Comparison of ENCODE assay signal across 8 mouse cellular contexts in the genomic region with DNA sequence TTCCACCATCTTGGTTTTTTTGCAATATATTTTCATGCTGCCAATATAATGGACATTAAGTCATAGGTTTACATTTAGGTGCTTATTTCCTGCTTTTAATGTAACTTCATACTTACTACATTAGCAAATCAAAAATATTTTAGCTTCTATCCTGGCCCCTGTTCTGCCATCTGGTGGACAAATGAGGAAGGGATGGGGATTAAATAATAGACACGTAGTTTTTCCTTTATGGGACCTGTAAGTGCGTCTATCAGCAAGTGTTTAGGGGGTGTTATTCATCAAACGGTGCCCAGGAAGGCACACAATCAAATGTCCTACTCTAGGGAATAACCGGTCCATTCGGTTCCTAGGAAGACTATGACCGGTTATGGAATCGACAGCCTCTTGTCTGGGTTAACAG.
DNase-seq lines count a peak whose midpoint lies in the region; TF ChIP-seq lines count a peak whose summit lies in the region.

No protein-coding gene starts in this region.

- H3K9ac ChIP-seq in MEL (ENCODE audit: control insufficient read depth, low read depth, low read length, poor library complexity, severe bottlenecking): no peak overlapping the region

- peak; percentile 75 for TF ChIP-seq RAD21 in MEL (IDR thresholded peaks at IDR 0.05; ENCODE audit: low read depth, low read length)

- H3K4me1 ChIP-seq in MEL (ENCODE audit: control insufficient read depth in 1 of 2, insufficient read depth in 2 of 2, low read length in 2 of 2): no peaks in the 10 kb centered on the region

- peak; percentile 54 to 62 for DNase-seq in left cerebral cortex, adult 18-20 months (ENCODE audit: low spot score in 2 of 2)
- no peak for DNase-seq in left cerebral cortex, adult 11 months (ENCODE audit: low spot score)
- DNase-seq in MEL (ENCODE audit: low read depth, low spot score): peak; percentile 56
- DNase-seq in cerebellum, adult 9-11 months: peak; percentile 31
- peak; percentile 76 to 82 for DNase-seq in heart, postnatal 10 days
- peak; percentile 39 for DNase-seq in layer of hippocampus, adult 9-11 months
- peak; percentile 89 for DNase-seq in lung, postnatal 36 days
- DNase-seq in thymus, postnatal 14 days: peak; percentile 62

- TF ChIP-seq POLR2A in MEL (IDR thresholded peaks at IDR 0.05; ENCODE audit: control insufficient read depth in 1 of 2, insufficient read depth in 1 of 2, low read depth in 1 of 2, low read length in 2 of 2, poor library complexity in 1 of 2): no peak

- TF ChIP-seq CTCF in MEL (IDR thresholded peaks at IDR 0.05 in 2 of 3, conservative IDR thresholded peaks at IDR 0.05 in 1 of 3; ENCODE audit: control insufficient read depth in 1 of 3, insufficient read depth in 1 of 3, low read depth in 2 of 3, low read length in 3 of 3, poor library complexity in 1 of 3, severe bottlenecking in 1 of 3): peak; percentile 42 to 81 (median 62)

- no peak overlapping the region for H3K4me3 ChIP-seq in MEL (ENCODE audit: control insufficient read depth in 1 of 2, insufficient read depth in 1 of 2, low read depth in 2 of 2, low read length in 2 of 2)

- no peaks in the 10 kb centered on the region for H3K9me3 ChIP-seq in MEL (replicated peaks; ENCODE audit: insufficient read depth, low read length)

- no peaks in the 10 kb centered on the region for H3K79me2 ChIP-seq in MEL (ENCODE audit: control insufficient read depth, insufficient read depth, low read length, poor library complexity)

- intact Hi-C loops in heart, postnatal 10 days (cut with DNase I): loop anchor here (1.0 to 10.0 kb wide), 6 partner anchors 55 to 372 kb away; no protein-coding TSS in a partner anchor

- H3K36me3 ChIP-seq in MEL (ENCODE audit: control insufficient read depth in 1 of 2, insufficient read depth in 2 of 2, low read length in 2 of 2): no peaks in the 10 kb centered on the region

- no peaks in the 10 kb centered on the region for H3K27me3 ChIP-seq in MEL (ENCODE audit: control insufficient read depth in 1 of 2, insufficient read depth in 2 of 2, low read length in 2 of 2)

- TF ChIP-seq EP300 in MEL (IDR thresholded peaks at IDR 0.05; ENCODE audit: low read depth in 1 of 2, low read length in 2 of 2): no peak

- no peak overlapping the region for H3K27ac ChIP-seq in MEL (ENCODE audit: control insufficient read depth, low read depth, low read length)

TF ChIP-seq in MEL, 35 proteins besides CTCF, POLR2A, EP300 and RAD21:
- TF ChIP-seq SMC3 (IDR thresholded peaks at IDR 0.05; ENCODE audit: low read depth, low read length) (peak; percentile 98), NELFE (IDR thresholded peaks at IDR 0.05; ENCODE audit: low read depth, low read length) (no peak), TAL1 (IDR thresholded peaks at IDR 0.05; ENCODE audit: low read length) (no peak), GATA1 (IDR thresholded peaks at IDR 0.05; ENCODE audit: low read depth, low read length) (no peak), MAX (IDR thresholded peaks at IDR 0.05; ENCODE audit: low read length) (no peak), ZC3H11A (IDR thresholded peaks at IDR 0.05; ENCODE audit: low read depth, low read length) (peak; percentile 82)
